Mouse (Mus musculus) forebrain, embryonic 14.5 days (tissue): ENCODE measurements around the gene Serinc5. TPM values are rescaled to one million over a fixed set of nuclear protein-coding genes. Genes with fewer than 3 reads are reported as not detected.

Experiments
- ATAC-seq: fragments of 200-750 bp; cut with Nextera tagmentation; 2 replicates; pipeline ENCODE4 v1.8.0; 2017; ENCODE audit warnings: mild to moderate bottlenecking, moderate library complexity
- DNase-seq: peaks from one replicate; pipeline ENCODE4 v3.0.0-alpha.2; 2015; ENCODE audit warnings: low spot score
- H3K27ac ChIP-seq: fragments of 300-500 bp; sonication (generic); 2 replicates; pipeline ENCODE4 v1.5.1; 2014; ENCODE audit warnings: low read depth, mild to moderate bottlenecking, control low read depth, low read length, moderate library complexity
- H3K27me3 ChIP-seq: fragments of 300-500 bp; sonication (generic); replicated peaks from 2 replicates; pipeline ENCODE4 v1.6.1; 2014; ENCODE audit warnings: low read length, control low read depth, mixed read lengths; ENCODE audit not compliant: control insufficient read depth, insufficient read depth
- H3K36me3 ChIP-seq: fragments of 300-500 bp; sonication (generic); 2 replicates; pipeline ENCODE4 v1.6.1; 2014; ENCODE audit warnings: low read length, control low read depth; ENCODE audit not compliant: control insufficient read depth, insufficient read depth
- H3K4me1 ChIP-seq: fragments of 300-500 bp; sonication (generic); 2 replicates; pipeline ENCODE4 v1.6.1; 2014; ENCODE audit warnings: antibody characterized with exemption, low read length, control low read depth; ENCODE audit not compliant: control insufficient read depth, insufficient read depth
- H3K4me2 ChIP-seq: fragments of 300-500 bp; sonication (generic); 2 replicates; pipeline ENCODE4 v1.6.1; 2014; ENCODE audit warnings: mild to moderate bottlenecking, control low read depth, low read length
- H3K4me3 ChIP-seq: fragments of 300-500 bp; sonication (generic); 2 replicates; pipeline ENCODE4 v1.5.1; 2014; ENCODE audit warnings: low read depth, low read length, control low read depth
- H3K9ac ChIP-seq: fragments of 300-500 bp; sonication (generic); 2 replicates; pipeline ENCODE4 v1.6.1; 2014; ENCODE audit warnings: mild to moderate bottlenecking, low read length, control low read depth, moderate library complexity
- H3K9me3 ChIP-seq: fragments of 300-500 bp; sonication (generic); replicated peaks from 2 replicates; pipeline ENCODE4 v1.6.1; 2016; ENCODE audit warnings: low read length, control low read depth, mixed read lengths; ENCODE audit not compliant: control insufficient read depth
- WGBS: fragments of 180-500 bp; shearing (Covaris S2); extraction: QIAGEN DNeasy Blood & Tissue Kit; methylation state at CpG from one replicate; pipeline ENCODE4 v1.1.7; 2014; 5-methylcytosine and 5-hydroxymethylcytosine counted together
- polyA plus RNA-seq: library from polyadenylated mRNA; unstranded; fragments of >200 nt; fragmentation: Nextera tagmentation; extraction: Ambion mirVana; gene quantifications from 2 replicates; pipeline ENCODE4 v1.2.1, GENCODE M21; 2014

The Serinc5 gene
- polyA plus RNA-seq, 1 experiment from 2014 or later = 13.7 TPM

GRCm38 (mm10) chr13:92699395-92699794 is 88.5 kb downstream of the Serinc5 start:
- peaks cover 7% of the 10 kb centered on the region; the same call in 1 of the 2 replicates for H3K4me1 ChIP-seq
- H3K27me3 ChIP-seq = no peaks in the 10 kb centered on the region
- WGBS = 86% methylated on average over 6 of the region's 6 CpGs
- H3K27ac ChIP-seq = no peak overlapping the region
- H3K4me3 ChIP-seq = no peak overlapping the region
- H3K9ac ChIP-seq = no peak overlapping the region
- H3K9me3 ChIP-seq = no peaks in the 10 kb centered on the region
- no peaks in the 10 kb centered on the region for H3K36me3 ChIP-seq
- ATAC-seq (no peak), DNase-seq (no peak)
- no peak overlapping the region for H3K4me2 ChIP-seq

GRCm38 (mm10) chr13:92702035-92702434 is 91.1 kb downstream of the Serinc5 start:
- Histone ChIP-seq H3K36me3 (0 out of 2 replicates have a peak, but pooled peaks cover 4% of the 10 kb centered on the region), H3K9me3 (no peaks in the 10 kb centered on the region), H3K9ac (no peak overlapping the region), H3K27me3 (no peaks in the 10 kb centered on the region), H3K4me3 (no peak overlapping the region), H3K4me2 (no peak overlapping the region), H3K4me1 (peaks cover 7% of the 10 kb centered on the region; the same call in 1 of the 2 replicates), H3K27ac (no peak overlapping the region)
- ATAC-seq = no peak
- no peak for DNase-seq
- WGBS = 84% methylated on average over 5 of the region's 5 CpGs

- peaks cover 7% of the 10 kb centered on the region; the same call in 1 of the 2 replicates for H3K4me1 ChIP-seq
- no peaks in the 10 kb centered on the region for H3K27me3 ChIP-seq
- H3K4me3 ChIP-seq = no peak overlapping the region
- no peaks in the 10 kb centered on the region for H3K9me3 ChIP-seq
- H3K27ac ChIP-seq = peak overlapping the region; percentile 14; the same call in 1 of the 2 replicates
- DNase-seq (peak; percentile 49), ATAC-seq (peak; percentile 45)
- 23% methylated on average over 8 of the region's 8 CpGs for WGBS
- H3K4me2 ChIP-seq = no peak overlapping the region
- no peak overlapping the region for H3K9ac ChIP-seq
- peaks cover 7% of the 10 kb centered on the region; the same call in 1 of the 2 replicates for H3K36me3 ChIP-seq
These were observed 92.5 kb downstream of the Serinc5 start for GRCm38 (mm10) chr13:92703241-92704027.

- no peak overlapping the region for H3K27ac ChIP-seq
- H3K36me3 ChIP-seq = peaks cover 7% of the 10 kb centered on the region; the same call in 1 of the 2 replicates
- H3K4me2 ChIP-seq = no peak overlapping the region
- no peaks in the 10 kb centered on the region for H3K9me3 ChIP-seq
- DNase-seq (no peak), ATAC-seq (no peak)
- peaks cover 7% of the 10 kb centered on the region; the same call in 1 of the 2 replicates for H3K4me1 ChIP-seq
- no peaks in the 10 kb centered on the region for H3K27me3 ChIP-seq
- no peak overlapping the region for H3K9ac ChIP-seq
- no peak overlapping the region for H3K4me3 ChIP-seq
- WGBS = 50% methylated on average over 7 of the region's 7 CpGs
These were observed 93.3 kb downstream of the Serinc5 start for GRCm38 (mm10) chr13:92704189-92704588.

- DNase-seq (no peak), ATAC-seq (no peak)
- Histone ChIP-seq H3K9ac (no peak overlapping the region), H3K4me3 (no peak overlapping the region), H3K9me3 (no peaks in the 10 kb centered on the region), H3K27me3 (no peaks in the 10 kb centered on the region), H3K27ac (no peak overlapping the region), H3K4me2 (no peak overlapping the region), H3K4me1 (peaks cover 7% of the 10 kb centered on the region; the same call in 1 of the 2 replicates), H3K36me3 (peaks cover 7% of the 10 kb centered on the region; the same call in 1 of the 2 replicates)
- 91% methylated on average over 7 of the region's 7 CpGs for WGBS
These were observed 94.2 kb downstream of the Serinc5 start for GRCm38 (mm10) chr13:92705016-92705535.

- Histone ChIP-seq H3K4me2 (no peak overlapping the region), H3K9me3 (no peaks in the 10 kb centered on the region), H3K4me3 (no peak overlapping the region), H3K9ac (no peak overlapping the region), H3K4me1 (peaks cover 7% of the 10 kb centered on the region; the same call in 1 of the 2 replicates), H3K36me3 (peaks cover 7% of the 10 kb centered on the region; the same call in 1 of the 2 replicates), H3K27ac (no peak overlapping the region), H3K27me3 (no peaks in the 10 kb centered on the region)
- DNase-seq (no peak), ATAC-seq (no peak)
- 94% methylated on average over 9 of the region's 9 CpGs for WGBS
These were observed 95.6 kb downstream of the Serinc5 start for GRCm38 (mm10) chr13:92706342-92707061.

GRCm38 (mm10) chr13:92707941-92708340 is 97.0 kb downstream of the Serinc5 start:
- Histone ChIP-seq H3K4me3 (no peak overlapping the region), H3K27ac (no peak overlapping the region), H3K4me1 (peaks cover 7% of the 10 kb centered on the region; the same call in 1 of the 2 replicates), H3K9ac (no peak overlapping the region), H3K9me3 (no peaks in the 10 kb centered on the region), H3K27me3 (no peaks in the 10 kb centered on the region), H3K4me2 (no peak overlapping the region), H3K36me3 (peaks cover 7% of the 10 kb centered on the region; the same call in 1 of the 2 replicates)
- ATAC-seq = no peak
- 59% methylated on average over 2 of the region's 2 CpGs for whole genome bisulfite sequencing
- DNase-seq = no peak

- ATAC-seq (no peak), DNase-seq (no peak)
- peaks cover 7% of the 10 kb centered on the region; the same call in 1 of the 2 replicates for H3K36me3 ChIP-seq
- no peaks in the 10 kb centered on the region for H3K27me3 ChIP-seq
- no peak overlapping the region for H3K4me3 ChIP-seq
- H3K4me2 ChIP-seq = no peak overlapping the region
- no peak overlapping the region for H3K9ac ChIP-seq
- peaks cover 3% of the 10 kb centered on the region; the same call in 1 of the 2 replicates for H3K4me1 ChIP-seq
- WGBS = 59% methylated on average over 1 of the region's 1 CpGs
- no peak overlapping the region for H3K27ac ChIP-seq
- no peaks in the 10 kb centered on the region for H3K9me3 ChIP-seq
These were observed 97.6 kb downstream of the Serinc5 start for GRCm38 (mm10) chr13:92708466-92708865.
